Mouse (Mus musculus): Measurements from ENCODE around the gene Olfr819. TPM values are rescaled to one million over a fixed set of nuclear protein-coding genes. Genes with fewer than 3 reads are reported as not detected.

Gene Olfr819
- not detected in 2 replicates for polyA plus RNA-seq (2015; fragmentation: Nextera tagmentation; extraction: Ambion mirVana)

DNA sequence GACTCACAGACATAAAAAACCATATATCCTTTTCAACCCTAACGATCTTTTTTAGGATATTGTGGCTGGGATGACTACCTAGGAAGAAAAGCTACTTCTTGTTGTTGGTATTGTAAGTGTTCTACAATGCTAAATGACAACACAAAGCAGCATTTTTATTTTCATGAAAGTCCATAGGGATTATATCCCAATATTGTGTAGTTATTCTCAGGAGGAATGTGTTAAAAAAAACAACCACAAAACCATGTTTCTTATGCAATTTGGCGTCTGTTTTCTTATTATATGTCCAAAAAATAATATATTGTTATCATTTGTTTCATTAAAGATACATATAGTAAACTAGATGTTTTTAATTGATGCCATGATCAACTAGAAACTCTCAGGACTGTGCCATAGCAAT, at the start of gene Olfr819:
TSS of gene Olfr819 (minus strand) at position 101 of the 400 bp plus-strand sequence.

GRCm38 (mm10) chr10:130012321-130012720, 45.3 kb upstream of the Olfr819 start, which contains the start of gene Olfr820:
Olfr820 (plus strand) TSS chr10:130012621.

GRCm38 (mm10) chr10:129984962-129985361, 17.9 kb upstream of the Olfr819 start, which contains the start of gene Gm10310:
Gm10310 (minus strand) TSS chr10:129985062.

GRCm38 (mm10) chr10:129976040-129976439, 9.0 kb upstream of the Olfr819 start, which contains the start of gene Olfr247:
Olfr247 (minus strand) TSS chr10:129976140.

GRCm38 (mm10) chr10:129949000-129949399, 18.1 kb downstream of the Olfr819 start, which contains the start of gene Olfr818:
Olfr818 (minus strand) TSS chr10:129949100.

DNA sequence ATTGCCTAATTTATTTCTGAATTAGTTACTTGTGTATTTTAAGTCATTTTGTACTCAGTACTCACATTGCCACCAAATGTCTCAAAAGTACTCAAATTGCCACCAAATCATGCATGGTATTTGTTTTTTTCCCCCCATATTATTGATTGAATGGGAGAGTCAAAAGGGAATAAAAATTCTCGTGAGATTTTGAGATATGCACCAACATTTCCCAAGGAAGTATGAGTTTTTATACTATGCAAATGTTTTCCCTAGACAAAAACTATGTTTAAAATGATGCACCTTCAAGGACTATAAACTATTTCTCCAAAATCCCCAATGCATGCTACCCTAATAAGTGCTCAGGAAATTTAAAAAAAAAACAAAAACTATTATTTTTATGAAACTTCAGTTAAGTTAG, 51.6 kb downstream of the Olfr819 start, which contains the start of gene Olfr816:
TSS of gene Olfr816 (minus strand) at position 101 of the 400 bp plus-strand sequence.

Other genes starting within 250 kb of the Olfr819 start
- not detected in 2 replicates for gene Olfr805, start 237.9 kb downstream of the Olfr819 start, polyA plus RNA-seq (2015; fragmentation: Nextera tagmentation; extraction: Ambion mirVana)
- gene Olfr806, start 225.3 kb downstream of the Olfr819 start, polyA plus RNA-seq (2015; fragmentation: Nextera tagmentation; extraction: Ambion mirVana), result not detected in 2 replicates
- not detected in 2 replicates for gene Olfr807, start 209.5 kb downstream of the Olfr819 start, polyA plus RNA-seq (2015; fragmentation: Nextera tagmentation; extraction: Ambion mirVana)
- gene Olfr808, start 201.8 kb downstream of the Olfr819 start, polyA plus RNA-seq (2015; fragmentation: Nextera tagmentation; extraction: Ambion mirVana), result not detected in 2 replicates
- gene Olfr809, start 192.6 kb downstream of the Olfr819 start, polyA plus RNA-seq (2015; fragmentation: Nextera tagmentation; extraction: Ambion mirVana), result not detected in 2 replicates
- gene Olfr810, start 172.3 kb downstream of the Olfr819 start, polyA plus RNA-seq (2015; fragmentation: Nextera tagmentation; extraction: Ambion mirVana), result not detected in 2 replicates
- gene Olfr811, start 162.9 kb downstream of the Olfr819 start, polyA plus RNA-seq (2015; fragmentation: Nextera tagmentation; extraction: Ambion mirVana), result not detected in 2 replicates
- gene Olfr812, start 121.2 kb downstream of the Olfr819 start, polyA plus RNA-seq (2015; fragmentation: Nextera tagmentation; extraction: Ambion mirVana), result not detected in 2 replicates
- not detected in 2 replicates for gene Olfr813, start 111.9 kb downstream of the Olfr819 start, polyA plus RNA-seq (2015; fragmentation: Nextera tagmentation; extraction: Ambion mirVana)
- gene Olfr814, start 87.4 kb downstream of the Olfr819 start, polyA plus RNA-seq (2015; fragmentation: Nextera tagmentation; extraction: Ambion mirVana), result not detected in 2 replicates
- not detected in 2 replicates for gene Olfr815, start 61.4 kb downstream of the Olfr819 start, polyA plus RNA-seq (2015; fragmentation: Nextera tagmentation; extraction: Ambion mirVana)
- not detected in 2 replicates for gene Olfr816, start 51.7 kb downstream of the Olfr819 start, polyA plus RNA-seq (2015; fragmentation: Nextera tagmentation; extraction: Ambion mirVana)
- gene Olfr818, start 18.2 kb downstream of the Olfr819 start, polyA plus RNA-seq (2015; fragmentation: Nextera tagmentation; extraction: Ambion mirVana), result not detected in 2 replicates
- gene Olfr247, start 8.9 kb upstream of the Olfr819 start, polyA plus RNA-seq (2015; fragmentation: Nextera tagmentation; extraction: Ambion mirVana), result not detected in 2 replicates
- gene Gm10310, start 17.8 kb upstream of the Olfr819 start, polyA plus RNA-seq (2015; fragmentation: Nextera tagmentation; extraction: Ambion mirVana), result not detected in 2 replicates
- gene Olfr820, start 45.4 kb upstream of the Olfr819 start, polyA plus RNA-seq (2015; fragmentation: Nextera tagmentation; extraction: Ambion mirVana), result not detected in 2 replicates
- gene Olfr821, start 63.1 kb upstream of the Olfr819 start, polyA plus RNA-seq (2015; fragmentation: Nextera tagmentation; extraction: Ambion mirVana), result not detected in 2 replicates
- not detected in 2 replicates for gene Olfr822, start 103.9 kb upstream of the Olfr819 start, polyA plus RNA-seq (2015; fragmentation: Nextera tagmentation; extraction: Ambion mirVana)
- gene Olfr823, start 148.1 kb upstream of the Olfr819 start, polyA plus RNA-seq (2015; fragmentation: Nextera tagmentation; extraction: Ambion mirVana), result not detected in 2 replicates
- gene Olfr824, start 162.7 kb upstream of the Olfr819 start, polyA plus RNA-seq (2015; fragmentation: Nextera tagmentation; extraction: Ambion mirVana), result not detected in 2 replicates
- not detected in 2 replicates for gene Olfr825, start 199.5 kb upstream of the Olfr819 start, polyA plus RNA-seq (2015; fragmentation: Nextera tagmentation; extraction: Ambion mirVana)
- not detected in 2 replicates for gene Olfr826, start 216.9 kb upstream of the Olfr819 start, polyA plus RNA-seq (2015; fragmentation: Nextera tagmentation; extraction: Ambion mirVana)
- not detected in 2 replicates for gene Olfr827, start 247.1 kb upstream of the Olfr819 start, polyA plus RNA-seq (2015; fragmentation: Nextera tagmentation; extraction: Ambion mirVana)